Mouse (Mus musculus): Measurements from ENCODE around the gene Oog2.
"Not testable (repeated sequence)": the region's sequence is repeated elsewhere in the genome, so short reads cannot be mapped to it uniquely, and the experiment has no call there.

The Oog2 gene

DNA sequence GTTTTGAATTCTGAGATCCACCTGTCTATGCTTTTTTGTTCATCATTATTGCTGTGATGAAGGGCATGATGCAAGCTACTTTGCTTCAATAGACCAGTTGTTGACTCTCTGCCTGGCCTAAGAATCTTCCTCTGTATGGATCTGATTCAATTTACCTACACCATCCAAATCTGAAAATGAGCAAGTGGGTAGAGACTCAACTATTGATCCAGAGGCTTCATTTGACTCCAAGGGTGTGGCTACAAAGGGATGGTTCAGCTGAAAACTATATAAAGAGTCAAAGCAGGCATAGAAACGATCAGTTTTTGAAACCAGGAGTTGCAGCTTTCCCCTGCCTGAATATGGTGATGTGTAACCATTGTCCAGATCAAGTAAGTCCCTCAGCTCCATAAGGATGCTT is at the start of gene Oog2:
Oog2 (plus strand) TSS at position 301 of the 400 bp plus-strand sequence.
- no peak for DNase-seq

DNA sequence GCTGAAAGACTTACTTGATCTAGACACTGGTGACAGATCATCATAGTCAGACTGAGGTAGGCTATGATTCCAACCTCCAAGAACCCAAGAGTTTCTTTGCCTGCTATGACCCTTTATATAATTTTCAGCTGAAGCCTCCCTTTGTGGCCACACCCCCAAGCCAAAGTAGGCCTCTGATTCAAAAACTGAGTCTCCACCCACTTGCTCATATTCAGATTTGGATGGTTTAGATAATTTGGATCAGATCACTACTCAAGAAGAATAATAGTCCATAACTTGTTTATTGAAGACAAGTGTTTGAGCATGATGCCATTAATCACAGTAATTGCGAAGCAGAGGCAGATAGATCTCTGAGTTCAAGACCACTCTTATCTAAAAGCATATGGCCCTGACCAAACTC is 28.0 kb upstream of the Oog2 start, which contains the start of gene Oog3:
Oog3 (minus strand) TSS at position 101 of the 400 bp plus-strand sequence.
- no peak for DNase-seq

DNA sequence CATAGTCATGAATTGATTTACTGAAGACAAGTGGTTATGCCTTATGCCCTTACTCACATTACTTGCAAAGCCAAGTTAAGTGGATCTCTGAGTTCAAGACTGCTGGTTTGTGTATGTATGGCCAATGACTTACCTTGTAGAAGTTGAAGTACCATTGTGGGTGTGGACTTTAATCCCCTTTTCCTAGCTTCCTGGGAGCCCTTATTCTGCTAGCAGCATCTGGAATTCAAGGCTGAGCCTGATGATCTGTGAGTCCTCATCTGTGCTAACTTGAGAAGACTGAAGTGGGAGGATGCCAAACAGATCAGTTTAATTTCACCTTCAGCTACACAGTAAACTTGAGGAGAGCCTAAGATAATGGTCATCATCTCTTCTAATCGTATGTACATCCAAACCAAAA is 22.7 kb downstream of the Oog2 start, which contains the start of gene C87977:
C87977 (minus strand) TSS at position 101 of the 400 bp plus-strand sequence.
- DNase-seq = not testable (repeated sequence)

All from thymus, postnatal 25 days (tissue).